Mouse (Mus musculus) liver, adult 2 months (tissue): ENCODE results near the gene Nfkb1.

Source experiments
- CTCF ChIP-seq: fragments of 200-500 bp; IDR thresholded peaks from 2 replicates; pipeline ENCODE4 v1.5.1; 2011; ENCODE audit warnings: low read depth, low read length, control low read depth
- POLR2A ChIP-seq: fragments of 200-500 bp; IDR thresholded peaks from 2 replicates; pipeline ENCODE4 v1.6.1; 2011; ENCODE audit warnings: low read length, control low read depth; ENCODE audit not compliant: insufficient read depth; ENCODE audit errors: extremely low read depth

- TF ChIP-seq CTCF, result no peak
- TF ChIP-seq POLR2A, result no peak
These were observed at the start of gene Nfkb1 for GRCm38 (mm10) chr3:135691191-135692131.
